Mouse (Mus musculus) kidney, embryonic 15.5 days (tissue): ENCODE data around the gene Cma2. TPM values are rescaled to one million over a fixed set of nuclear protein-coding genes. Genes with fewer than 3 reads are reported as not detected.
"Not testable (repeated sequence)": the region's sequence is repeated elsewhere in the genome, so short reads cannot be mapped to it uniquely, and the experiment has no call there.

ENCODE experiments used
- ATAC-seq: fragments of 200-750 bp; cut with Nextera tagmentation; replicated peaks from 2 replicates; pipeline ENCODE4 v1.8.0; 2017; ENCODE audit warnings: moderate TSS enrichment; ENCODE audit not compliant: low FRiP score
- H3K27ac ChIP-seq: fragments of 300-500 bp; sonication (generic); 2 replicates; pipeline ENCODE4 v1.5.1; 2015; ENCODE audit warnings: mild to moderate bottlenecking, inconsistent platforms
- H3K27me3 ChIP-seq: fragments of 300-500 bp; sonication (generic); 2 replicates; pipeline ENCODE4 v1.6.1; 2015; ENCODE audit warnings: inconsistent platforms
- H3K36me3 ChIP-seq: fragments of 300-500 bp; sonication (generic); 2 replicates; pipeline ENCODE4 v1.6.1; 2015; ENCODE audit warnings: inconsistent platforms
- H3K4me1 ChIP-seq: fragments of 300-500 bp; sonication (generic); 2 replicates; pipeline ENCODE4 v1.6.1; 2015; ENCODE audit warnings: inconsistent platforms
- H3K4me2 ChIP-seq: fragments of 300-500 bp; sonication (generic); 2 replicates; pipeline ENCODE4 v1.6.1; 2015; ENCODE audit warnings: moderate library complexity, mild to moderate bottlenecking, inconsistent platforms
- H3K4me3 ChIP-seq: fragments of 300-500 bp; sonication (generic); replicated peaks from 2 replicates; pipeline ENCODE4 v1.5.1; 2015; ENCODE audit warnings: mild to moderate bottlenecking, inconsistent platforms
- H3K9ac ChIP-seq: fragments of 300-500 bp; sonication (generic); 2 replicates; pipeline ENCODE4 v1.6.1; 2015; ENCODE audit warnings: mild to moderate bottlenecking, inconsistent platforms
- H3K9me3 ChIP-seq: fragments of 300-500 bp; sonication (generic); replicated peaks from 2 replicates; pipeline ENCODE4 v1.6.1; 2016; ENCODE audit warnings: inconsistent platforms
- WGBS: fragments of 180-500 bp; shearing (Covaris S2); methylation state at CpG from one replicate; pipeline ENCODE4 v1.1.7; 2015; ENCODE audit warnings: mixed read lengths; 5-methylcytosine and 5-hydroxymethylcytosine counted together
- polyA plus RNA-seq: library from polyadenylated mRNA; unstranded; fragments of >200 nt; fragmentation: Nextera tagmentation; extraction: Ambion mirVana; gene quantifications from 2 replicates; pipeline ENCODE4 v1.2.1, GENCODE M21; 2015

The Cma2 gene
- polyA plus RNA-seq, 1 experiment from 2014 or later, result not detected

GRCm38 (mm10) chr14:55946269-55946969 lies 4.4 kb upstream of the Cma2 start:
- H3K36me3 ChIP-seq, result no peaks in the 10 kb centered on the region
- 63% methylated on average over 2 of the region's 2 CpGs for WGBS
- ATAC-seq, result no peak
- H3K4me1 ChIP-seq, result no peaks in the 10 kb centered on the region
- H3K9me3 ChIP-seq, result no peaks in the 10 kb centered on the region
- H3K27me3 ChIP-seq, result no peaks in the 10 kb centered on the region
- no peak overlapping the region for H3K4me3 ChIP-seq
- no peak overlapping the region for H3K4me2 ChIP-seq
- no peak overlapping the region for H3K9ac ChIP-seq
- H3K27ac ChIP-seq, result no peak overlapping the region

- Histone ChIP-seq H3K27me3 (no peaks in the 10 kb centered on the region), H3K4me1 (no peaks in the 10 kb centered on the region), H3K4me2 (no peak overlapping the region), H3K4me3 (no peak overlapping the region), H3K36me3 (no peaks in the 10 kb centered on the region), H3K9ac (no peak overlapping the region), H3K9me3 (no peaks in the 10 kb centered on the region), H3K27ac (no peak overlapping the region)
- ATAC-seq, result no peak
- 37% methylated on average over 1 of the region's 1 CpGs for WGBS
Measured at GRCm38 (mm10) chr14:55963263-55963662, 12.5 kb downstream of the Cma2 start.

- not testable (repeated sequence) for H3K27me3 ChIP-seq, H3K4me2 ChIP-seq, H3K36me3 ChIP-seq, H3K9ac ChIP-seq, ATAC-seq, H3K4me3 ChIP-seq, H3K9me3 ChIP-seq, H3K27ac ChIP-seq, H3K4me1 ChIP-seq
- 54% methylated on average over 2 of the region's 2 CpGs for WGBS
Measured at GRCm38 (mm10) chr14:55963900-55964299, 13.1 kb downstream of the Cma2 start.

- not testable (repeated sequence) for H3K9ac ChIP-seq, ATAC-seq, H3K27ac ChIP-seq, H3K27me3 ChIP-seq, H3K4me1 ChIP-seq, H3K4me3 ChIP-seq, H3K9me3 ChIP-seq, H3K4me2 ChIP-seq, H3K36me3 ChIP-seq
- 81% methylated on average over 1 of the region's 3 CpGs for WGBS
Measured at GRCm38 (mm10) chr14:55987464-55987863, 36.7 kb downstream of the Cma2 start.

GRCm38 (mm10) chr14:56013147-56013546 lies 62.4 kb downstream of the Cma2 start:
- no peak for ATAC-seq
- H3K4me2 ChIP-seq, result no peak overlapping the region
- no peak overlapping the region for H3K27ac ChIP-seq
- no peaks in the 10 kb centered on the region for H3K36me3 ChIP-seq
- no peaks in the 10 kb centered on the region for H3K4me1 ChIP-seq
- no peaks in the 10 kb centered on the region for H3K9me3 ChIP-seq
- H3K9ac ChIP-seq, result no peak overlapping the region
- H3K27me3 ChIP-seq, result no peaks in the 10 kb centered on the region
- no peak overlapping the region for H3K4me3 ChIP-seq
- 26% methylated on average over 3 of the region's 3 CpGs for WGBS

- H3K4me1 ChIP-seq, result no peaks in the 10 kb centered on the region
- no peak overlapping the region for H3K4me3 ChIP-seq
- 89% methylated on average over 2 of the region's 2 CpGs for WGBS
- ATAC-seq, result no peak
- no peaks in the 10 kb centered on the region for H3K9me3 ChIP-seq
- H3K9ac ChIP-seq, result no peak overlapping the region
- no peaks in the 10 kb centered on the region for H3K27me3 ChIP-seq
- no peak overlapping the region for H3K27ac ChIP-seq
- no peak overlapping the region for H3K4me2 ChIP-seq
- H3K36me3 ChIP-seq, result no peaks in the 10 kb centered on the region
Measured at GRCm38 (mm10) chr14:56013924-56014323, 63.1 kb downstream of the Cma2 start.

GRCm38 (mm10) chr14:56017671-56018070 lies 66.9 kb downstream of the Cma2 start, which contains the start of gene Mcpt1:
Gene Mcpt1, plus strand, starts transcription at chr14:56017971.
- H3K27ac ChIP-seq, H3K9me3 ChIP-seq, H3K36me3 ChIP-seq, H3K27me3 ChIP-seq, H3K4me2 ChIP-seq, H3K4me3 ChIP-seq, H3K4me1 ChIP-seq, ATAC-seq, H3K9ac ChIP-seq: not testable (repeated sequence)
- WGBS, result 78% methylated on average over 3 of the region's 3 CpGs

- H3K9ac ChIP-seq, result no peak overlapping the region
- H3K4me3 ChIP-seq, result no peak overlapping the region
- no peaks in the 10 kb centered on the region for H3K36me3 ChIP-seq
- H3K4me1 ChIP-seq, result no peaks in the 10 kb centered on the region
- no peaks in the 10 kb centered on the region for H3K9me3 ChIP-seq
- no peaks in the 10 kb centered on the region for H3K27me3 ChIP-seq
- H3K4me2 ChIP-seq, result no peak overlapping the region
- no peak for ATAC-seq
- 71% methylated on average over 1 of the region's 1 CpGs for WGBS
- no peak overlapping the region for H3K27ac ChIP-seq
Measured at GRCm38 (mm10) chr14:56019446-56019845, 68.7 kb downstream of the Cma2 start.

- H3K9me3 ChIP-seq, ATAC-seq, H3K36me3 ChIP-seq, H3K4me2 ChIP-seq, H3K4me3 ChIP-seq, H3K4me1 ChIP-seq, H3K27ac ChIP-seq, H3K9ac ChIP-seq, H3K27me3 ChIP-seq: not testable (repeated sequence)
- WGBS, result 75% methylated on average over 4 of the region's 4 CpGs
Measured at GRCm38 (mm10) chr14:56021305-56021704, 70.5 kb downstream of the Cma2 start.

Other genes starting within 250 kb of the Cma2 start
- gene Tgm1, start 237.1 kb upstream of the Cma2 start, polyA plus RNA-seq, result 2.1 TPM in 2 replicates
- gene Rabggta, start 228.7 kb upstream of the Cma2 start, polyA plus RNA-seq, result 37.6 and 41.8 TPM in 2 replicates
- 94.5 and 94.7 TPM in 2 replicates for gene Dhrs1, start 205.3 kb upstream of the Cma2 start, polyA plus RNA-seq
- 38.6 and 43.4 TPM in 2 replicates for gene Nop9, start 205.3 kb upstream of the Cma2 start, polyA plus RNA-seq
- 10.0 and 11.2 TPM in 2 replicates for gene Cideb, start 192.5 kb upstream of the Cma2 start, polyA plus RNA-seq
- gene Ltb4r2, start 189.6 kb upstream of the Cma2 start, polyA plus RNA-seq, result 0.25 and 0.35 TPM in 2 replicates
- 0.69 and 0.73 TPM in 2 replicates for gene Ltb4r1, start 185.0 kb upstream of the Cma2 start, polyA plus RNA-seq
- 13.9 and 15.8 TPM in 2 replicates for gene Adcy4, start 166.9 kb upstream of the Cma2 start, polyA plus RNA-seq
- gene Ripk3, start 162.1 kb upstream of the Cma2 start, polyA plus RNA-seq, result 38.1 and 40.4 TPM in 2 replicates
- gene Nfatc4, start 127.8 kb upstream of the Cma2 start, polyA plus RNA-seq, result 32.2 and 39.9 TPM in 2 replicates
- gene Nynrin, start 97.0 kb upstream of the Cma2 start, polyA plus RNA-seq, result 20.7 and 22.4 TPM in 2 replicates
- gene Cbln3, start 66.6 kb upstream of the Cma2 start, polyA plus RNA-seq, result 0.33 and 0.65 TPM in 2 replicates
- 18.0 and 19.5 TPM in 2 replicates for gene Khnyn, start 66.0 kb upstream of the Cma2 start, polyA plus RNA-seq
- gene Sdr39u1, start 50.7 kb upstream of the Cma2 start, polyA plus RNA-seq, result 56.6 and 63.8 TPM in 2 replicates
- 2.1 and 2.6 TPM in 2 replicates for gene Cma1, start 6.3 kb upstream of the Cma2 start, polyA plus RNA-seq
- not detected in 2 replicates for gene Mcpt1, start 67.0 kb downstream of the Cma2 start, polyA plus RNA-seq
- not detected in 2 replicates for gene Mcpt9, start 79.5 kb downstream of the Cma2 start, polyA plus RNA-seq
- not detected in 2 replicates for gene Mcpt2, start 91.1 kb downstream of the Cma2 start, polyA plus RNA-seq
- not detected in 2 replicates for gene Mcpt4, start 111.3 kb downstream of the Cma2 start, polyA plus RNA-seq
- gene Mcpt8, start 134.3 kb downstream of the Cma2 start, polyA plus RNA-seq, result 0.27 and 0.38 TPM in 2 replicates
- 0.50 and 0.64 TPM in 2 replicates for gene Ctsg, start 151.6 kb downstream of the Cma2 start, polyA plus RNA-seq
- gene Gzme, start 169.6 kb downstream of the Cma2 start, polyA plus RNA-seq, result not detected in 2 replicates
- not detected in 2 replicates for gene Gzmd, start 181.6 kb downstream of the Cma2 start, polyA plus RNA-seq
- not detected in 2 replicates for gene Gzmg, start 208.6 kb downstream of the Cma2 start, polyA plus RNA-seq
- not detected in 2 replicates for gene Gzmn, start 223.6 kb downstream of the Cma2 start, polyA plus RNA-seq